Mouse (Mus musculus): ENCODE measurements around the gene Isoc2a.
A peak's percentile ranks its signal among the peaks of the same experiment; 100 is the strongest.

DNA sequence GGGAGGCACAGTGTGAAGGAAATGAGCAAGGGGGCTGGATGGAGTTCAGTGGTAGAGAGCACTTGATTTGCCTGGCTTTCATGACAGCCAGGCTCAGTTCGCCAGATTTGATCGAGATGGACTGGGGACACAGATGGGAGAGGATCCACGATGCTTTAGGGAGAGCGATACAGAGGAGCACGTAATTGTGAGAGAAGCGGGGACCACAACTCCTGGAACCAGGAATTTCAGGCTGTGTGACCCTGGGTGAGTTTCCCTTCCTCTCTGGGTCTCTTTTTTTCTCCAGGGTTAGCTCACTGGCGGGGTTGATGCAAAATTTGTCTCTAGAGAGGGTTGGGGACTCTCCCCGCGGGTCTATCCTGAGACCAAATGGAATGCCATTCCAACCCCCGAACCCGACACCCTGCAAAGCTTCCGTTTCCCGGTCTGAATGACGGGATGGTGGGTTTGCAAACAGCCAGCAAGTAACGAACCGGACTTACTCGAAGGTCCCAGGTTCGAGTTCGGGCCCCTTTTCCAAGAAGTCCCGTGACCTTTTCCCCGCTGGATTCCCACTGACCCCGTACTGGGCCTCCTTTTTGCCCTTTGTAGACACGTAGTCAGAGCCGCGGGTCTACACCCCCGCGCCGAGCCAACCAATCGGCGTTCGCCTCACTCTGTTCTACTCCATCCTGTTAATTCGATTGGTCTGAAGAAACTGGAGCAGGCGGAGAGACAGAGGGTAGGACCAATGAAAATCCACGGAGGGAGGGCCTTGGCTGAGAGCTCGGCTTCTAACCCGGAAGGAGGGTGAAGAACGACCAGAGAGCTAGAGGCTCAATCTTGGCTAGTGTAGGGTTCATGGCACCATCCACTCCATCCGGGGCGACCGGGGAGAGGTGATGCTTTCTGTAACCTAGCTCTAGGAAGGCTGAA is 11.1 kb upstream of the Isoc2a start:
- no peak for TF ChIP-seq CTCF (IDR thresholded peaks at IDR 0.05; ENCODE audit: control insufficient read depth, insufficient read depth, low read length)
- TF ChIP-seq POLR2A (IDR thresholded peaks at IDR 0.05; ENCODE audit: borderline replicate concordance, control insufficient read depth, low read depth, low read length) = peak; percentile 75

Measured in bone marrow, adult 2 months (tissue).